Mouse (Mus musculus): ENCODE results near the gene Erlec1.

GRCm38 (mm10) chr11:30953469-30954154, 523 bp downstream of the Erlec1 start:
- no peak for TF ChIP-seq MAX (IDR thresholded peaks at IDR 0.05)
- TF ChIP-seq CTCF (IDR thresholded peaks at IDR 0.05; ENCODE audit: control insufficient read depth, insufficient read depth, insufficient read length) = no peak
- TF ChIP-seq CEBPB (IDR thresholded peaks at IDR 0.05; ENCODE audit: low read depth) = no peak
- no peak for TF ChIP-seq USF1 (IDR thresholded peaks at IDR 0.05; ENCODE audit: low read depth)
- no peak for TF ChIP-seq FOSL1 (IDR thresholded peaks at IDR 0.05; ENCODE audit: insufficient read depth, low read length, poor library complexity, severe bottlenecking)
- TF ChIP-seq MYOD1 (IDR thresholded peaks at IDR 0.05; ENCODE audit: control insufficient read depth, insufficient read length, low read depth) = no peak
